Mouse (Mus musculus) kidney, embryonic 15.5 days (tissue): ENCODE results near the gene Lmntd1. TPM values are rescaled to one million over a fixed set of nuclear protein-coding genes. Genes with fewer than 3 reads are reported as not detected.

Source experiments
- ATAC-seq: fragments of 200-750 bp; cut with Nextera tagmentation; replicated peaks from 2 replicates; pipeline ENCODE4 v1.8.0; 2017; ENCODE audit warnings: moderate TSS enrichment; ENCODE audit not compliant: low FRiP score
- H3K27ac ChIP-seq: fragments of 300-500 bp; sonication (generic); 2 replicates; pipeline ENCODE4 v1.5.1; 2015; ENCODE audit warnings: mild to moderate bottlenecking, inconsistent platforms
- H3K27me3 ChIP-seq: fragments of 300-500 bp; sonication (generic); 2 replicates; pipeline ENCODE4 v1.6.1; 2015; ENCODE audit warnings: inconsistent platforms
- H3K36me3 ChIP-seq: fragments of 300-500 bp; sonication (generic); 2 replicates; pipeline ENCODE4 v1.6.1; 2015; ENCODE audit warnings: inconsistent platforms
- H3K4me1 ChIP-seq: fragments of 300-500 bp; sonication (generic); 2 replicates; pipeline ENCODE4 v1.6.1; 2015; ENCODE audit warnings: inconsistent platforms
- H3K4me2 ChIP-seq: fragments of 300-500 bp; sonication (generic); 2 replicates; pipeline ENCODE4 v1.6.1; 2015; ENCODE audit warnings: moderate library complexity, mild to moderate bottlenecking, inconsistent platforms
- H3K4me3 ChIP-seq: fragments of 300-500 bp; sonication (generic); replicated peaks from 2 replicates; pipeline ENCODE4 v1.5.1; 2015; ENCODE audit warnings: mild to moderate bottlenecking, inconsistent platforms
- H3K9ac ChIP-seq: fragments of 300-500 bp; sonication (generic); 2 replicates; pipeline ENCODE4 v1.6.1; 2015; ENCODE audit warnings: mild to moderate bottlenecking, inconsistent platforms
- H3K9me3 ChIP-seq: fragments of 300-500 bp; sonication (generic); replicated peaks from 2 replicates; pipeline ENCODE4 v1.6.1; 2016; ENCODE audit warnings: inconsistent platforms
- WGBS: fragments of 180-500 bp; shearing (Covaris S2); methylation state at CpG from one replicate; pipeline ENCODE4 v1.1.7; 2015; ENCODE audit warnings: mixed read lengths; 5-methylcytosine and 5-hydroxymethylcytosine counted together
- polyA plus RNA-seq: library from polyadenylated mRNA; unstranded; fragments of >200 nt; fragmentation: Nextera tagmentation; extraction: Ambion mirVana; gene quantifications from 2 replicates; pipeline ENCODE4 v1.2.1, GENCODE M21; 2015

The Lmntd1 gene
- 1.8 and 2.4 TPM in 2 replicates for polyA plus RNA-seq

DNA sequence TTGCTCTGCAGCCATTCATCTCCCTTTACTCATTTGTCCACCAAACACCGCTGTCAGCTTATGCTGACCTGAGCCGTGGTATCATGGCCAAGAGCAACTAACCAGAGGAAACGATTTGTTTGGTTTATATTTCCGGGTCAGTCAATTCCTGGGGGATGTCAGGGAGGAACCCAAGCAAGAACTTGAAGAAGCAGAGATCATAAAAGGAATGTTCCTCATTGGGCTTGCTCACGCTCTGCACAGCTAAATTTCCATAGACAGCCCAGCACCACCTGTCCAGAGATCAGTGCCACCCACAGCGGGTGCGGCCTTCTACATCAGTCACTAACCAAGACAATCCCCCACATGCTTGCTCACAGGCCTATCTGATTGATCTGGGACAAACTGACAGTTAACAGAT lies at the start of gene Lmntd1:
Lmntd1 (minus strand) TSS at position 101 of the 400 bp plus-strand sequence.
- Histone ChIP-seq H3K9ac (no peak within 1 kb of the TSS), H3K9me3 (no peaks in the 10 kb centered on the region), H3K36me3 (no peaks in the 10 kb centered on the region), H3K27ac (no peak within 1 kb of the TSS), H3K4me2 (no peak within 1 kb of the TSS), H3K27me3 (no peaks in the 10 kb centered on the region), H3K4me1 (peaks cover 8% of the 10 kb centered on the region), H3K4me3 (no peak within 1 kb of the TSS)
- ATAC-seq = peak; percentile 40; the same call in 1 of the 2 replicates
- 33% methylated on average over 7 of the region's 7 CpGs for WGBS

DNA sequence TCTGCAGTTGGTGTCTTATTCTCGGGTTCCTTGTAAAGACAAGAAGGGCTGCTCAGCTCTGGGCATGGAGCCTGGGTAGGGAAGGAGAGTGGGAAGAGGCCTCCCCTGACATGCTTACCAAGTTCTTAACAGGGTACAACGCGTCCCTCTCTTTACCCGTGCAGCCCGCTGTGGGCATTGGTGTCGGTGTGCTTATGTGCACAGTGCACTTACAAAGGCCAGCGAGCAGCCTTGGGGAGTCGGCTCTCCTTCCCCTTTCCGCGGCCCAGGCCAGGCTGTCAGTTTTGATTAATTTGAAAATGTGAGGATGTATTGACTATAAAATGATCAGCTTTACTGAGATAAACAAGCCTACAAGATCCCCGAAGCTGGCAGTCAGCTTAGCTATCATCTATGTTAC lies 46.8 kb upstream of the Lmntd1 start:
- 0 out of 2 replicates have a peak, but pooled peaks cover 9% of the 10 kb centered on the region for H3K4me1 ChIP-seq
- no peak for ATAC-seq
- no peak overlapping the region for H3K9ac ChIP-seq
- no peak overlapping the region for H3K27ac ChIP-seq
- H3K9me3 ChIP-seq = no peaks in the 10 kb centered on the region
- no peak overlapping the region for H3K4me2 ChIP-seq
- no peak overlapping the region for H3K4me3 ChIP-seq
- WGBS = 70% methylated on average over 11 of the region's 11 CpGs
- H3K27me3 ChIP-seq = no peaks in the 10 kb centered on the region
- no peaks in the 10 kb centered on the region for H3K36me3 ChIP-seq

DNA sequence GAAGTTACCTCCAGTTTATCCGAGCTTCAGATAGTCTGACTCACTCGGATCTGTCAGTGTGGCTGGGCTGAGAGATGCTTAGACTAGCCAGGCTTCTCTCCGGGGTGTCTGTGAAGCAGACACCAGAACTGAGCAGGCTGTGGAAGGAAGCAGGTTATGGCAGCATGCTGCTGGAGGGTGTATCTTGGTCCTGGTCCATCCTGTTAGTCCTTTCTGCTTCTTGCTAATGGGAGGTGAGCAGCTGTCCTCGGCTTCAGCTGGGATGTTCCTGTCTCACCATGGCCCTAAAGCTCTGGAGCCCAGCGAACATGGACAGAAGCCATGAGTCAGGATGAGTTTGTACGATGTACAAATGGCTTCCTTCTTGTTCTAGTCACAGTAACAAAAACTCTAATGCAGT lies 45.0 kb upstream of the Lmntd1 start:
- H3K9me3 ChIP-seq = no peaks in the 10 kb centered on the region
- H3K9ac ChIP-seq = no peak overlapping the region
- H3K27ac ChIP-seq = no peak overlapping the region
- ATAC-seq = no peak
- H3K27me3 ChIP-seq = no peaks in the 10 kb centered on the region
- no peak overlapping the region for H3K4me3 ChIP-seq
- H3K4me2 ChIP-seq = no peak overlapping the region
- H3K36me3 ChIP-seq = no peaks in the 10 kb centered on the region
- WGBS = 82% methylated on average over 6 of the region's 6 CpGs
- H3K4me1 ChIP-seq = 0 out of 2 replicates have a peak, but pooled peaks cover 12% of the 10 kb centered on the region

DNA sequence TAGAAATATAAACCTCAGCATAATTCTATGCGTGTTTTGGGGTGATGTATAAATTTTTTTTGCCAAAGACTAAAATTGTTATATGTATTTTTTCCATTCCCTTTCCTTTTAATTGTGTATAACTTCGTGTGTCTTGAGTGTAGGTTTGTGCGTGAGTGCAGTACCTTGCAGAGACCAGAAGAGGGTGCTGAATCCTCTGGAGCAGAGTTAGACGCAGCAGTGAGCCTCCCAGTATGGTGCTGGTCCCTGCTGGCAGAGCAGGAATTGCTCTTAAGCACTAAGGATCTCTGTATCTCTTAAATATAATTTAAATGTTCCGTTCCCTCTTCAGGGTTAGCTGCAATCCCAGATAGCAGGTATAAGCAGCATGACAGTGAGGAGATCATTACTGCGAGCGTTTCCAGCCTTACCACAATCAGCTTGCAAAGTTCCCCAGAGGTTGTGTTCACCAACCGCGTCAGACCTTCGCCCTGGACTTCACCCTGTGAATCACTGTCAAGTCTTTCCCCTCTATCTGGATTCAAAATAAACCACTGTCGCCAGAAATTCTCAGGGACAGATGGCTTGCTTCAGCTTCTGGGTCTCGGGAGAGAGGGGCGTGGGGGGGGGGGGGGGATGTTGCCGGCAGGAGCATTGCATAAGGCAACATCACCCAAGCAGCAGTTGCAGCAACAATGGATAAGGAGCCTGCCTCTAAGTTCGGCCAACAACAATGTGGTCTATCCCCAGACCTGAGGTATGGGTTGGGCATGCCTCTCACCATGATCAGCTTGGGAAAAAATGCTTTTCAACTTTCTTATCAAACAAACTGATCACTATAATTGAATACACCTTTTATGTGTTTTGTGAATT lies 42.8 kb upstream of the Lmntd1 start:
- H3K4me3 ChIP-seq = no peak overlapping the region
- ATAC-seq = 0 out of 2 replicates have a peak, but pooled peaks have one; percentile 25
- 62% methylated on average over 15 of the region's 15 CpGs for WGBS

DNA sequence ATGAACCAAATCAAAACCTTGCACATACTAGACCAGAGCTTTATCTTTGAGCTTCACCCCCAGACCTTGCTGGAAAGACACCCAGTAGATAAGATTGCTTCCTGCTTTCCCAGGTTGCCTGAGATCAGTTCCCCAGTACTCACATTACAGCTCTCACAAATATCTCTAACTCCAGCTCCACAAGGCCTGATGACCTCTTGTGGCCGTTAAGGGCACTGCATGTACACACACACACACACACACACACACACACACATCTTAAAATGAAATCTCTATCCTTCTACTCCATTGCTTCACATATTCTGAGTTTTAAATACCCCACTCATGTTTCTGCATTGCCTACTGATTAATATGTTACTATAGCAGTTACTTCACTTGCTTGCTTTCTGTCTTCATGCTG lies 41.6 kb upstream of the Lmntd1 start:
- Histone ChIP-seq H3K4me2 (no peak overlapping the region), H3K4me3 (no peak overlapping the region), H3K36me3 (no peaks in the 10 kb centered on the region), H3K9me3 (no peaks in the 10 kb centered on the region), H3K27ac (no peak overlapping the region), H3K9ac (no peak overlapping the region), H3K4me1 (0 out of 2 replicates have a peak, but pooled peaks cover 5% of the 10 kb centered on the region), H3K27me3 (no peaks in the 10 kb centered on the region)
- WGBS = 83% methylated on average over 1 of the region's 1 CpGs
- no peak for ATAC-seq

More for the DNA sequence above, 42.8 kb upstream of the Lmntd1 start:
- H3K4me2 ChIP-seq = no peak overlapping the region
- no peaks in the 10 kb centered on the region for H3K36me3 ChIP-seq
- H3K27ac ChIP-seq = no peak overlapping the region
- no peak overlapping the region for H3K9ac ChIP-seq
- H3K9me3 ChIP-seq = no peaks in the 10 kb centered on the region
- no peaks in the 10 kb centered on the region for H3K27me3 ChIP-seq
- 0 out of 2 replicates have a peak, but pooled peaks cover 11% of the 10 kb centered on the region for H3K4me1 ChIP-seq

DNA sequence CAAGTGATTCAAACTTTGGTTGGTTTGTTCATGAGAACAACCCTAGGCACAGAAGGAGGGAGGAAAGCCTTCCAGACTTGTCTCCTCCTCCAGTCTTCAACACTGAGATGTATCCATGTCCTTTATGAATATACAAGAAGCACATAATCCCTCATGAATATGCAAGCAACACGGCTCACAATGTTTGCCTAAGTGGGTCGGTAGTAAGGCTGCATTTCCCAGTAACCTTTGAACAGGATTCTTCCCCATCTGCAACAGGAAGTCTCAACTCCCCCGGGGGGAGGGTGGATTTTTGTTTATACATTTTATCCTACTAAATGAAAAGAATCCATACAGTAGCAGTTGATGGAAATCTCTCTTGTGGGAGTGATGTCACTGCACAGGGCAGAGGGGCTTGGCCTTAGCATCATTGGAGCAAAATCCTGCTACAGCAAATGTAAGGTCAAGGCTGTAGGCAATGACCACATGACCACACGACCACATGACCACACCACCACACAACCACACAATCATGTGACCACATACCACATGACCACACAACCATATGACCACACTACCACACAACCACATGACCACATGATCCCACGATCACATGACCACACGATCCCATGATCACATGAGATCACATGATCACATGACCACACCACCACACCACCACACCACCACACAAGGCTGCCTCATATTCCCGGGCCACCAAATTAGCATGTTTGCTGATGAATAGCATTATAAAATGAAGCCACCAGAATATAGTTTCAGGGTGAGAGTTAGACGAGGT lies 40.1 kb upstream of the Lmntd1 start:
- ATAC-seq = no peak
- Histone ChIP-seq H3K4me1 (0 out of 2 replicates have a peak, but pooled peaks cover 5% of the 10 kb centered on the region), H3K9me3 (0 out of 2 replicates have a peak, but pooled peaks cover 2% of the 10 kb centered on the region), H3K4me3 (no peak overlapping the region), H3K4me2 (no peak overlapping the region), H3K9ac (no peak overlapping the region), H3K36me3 (no peaks in the 10 kb centered on the region), H3K27me3 (no peaks in the 10 kb centered on the region), H3K27ac (no peak overlapping the region)
- WGBS = 75% methylated on average over 8 of the region's 8 CpGs

DNA sequence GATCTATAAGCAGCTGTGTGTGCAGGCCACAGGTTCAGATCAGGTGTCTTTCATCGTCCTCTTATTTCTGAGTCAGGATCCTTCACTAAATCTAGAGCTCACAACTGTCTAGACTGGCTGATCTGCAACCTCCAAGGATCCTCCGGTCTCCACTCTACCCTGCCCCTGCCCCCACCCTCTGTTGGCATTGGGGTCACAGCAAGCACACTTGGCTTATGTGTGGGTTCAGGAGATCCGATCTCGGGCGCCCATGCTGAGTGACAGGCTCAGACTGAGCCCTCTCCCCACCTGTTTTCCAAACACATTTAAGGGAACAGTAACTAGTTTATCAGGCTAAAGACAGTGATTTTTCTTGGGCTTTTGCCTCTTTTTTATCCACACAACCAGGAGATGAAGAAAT lies 39.5 kb upstream of the Lmntd1 start:
- 63% methylated on average over 5 of the region's 5 CpGs for WGBS
- Histone ChIP-seq H3K36me3 (no peaks in the 10 kb centered on the region), H3K27ac (no peak overlapping the region), H3K27me3 (no peaks in the 10 kb centered on the region), H3K9ac (no peak overlapping the region), H3K9me3 (0 out of 2 replicates have a peak, but pooled peaks cover 2% of the 10 kb centered on the region), H3K4me1 (0 out of 2 replicates have a peak, but pooled peaks cover 5% of the 10 kb centered on the region), H3K4me3 (no peak overlapping the region), H3K4me2 (no peak overlapping the region)
- no peak for ATAC-seq

DNA sequence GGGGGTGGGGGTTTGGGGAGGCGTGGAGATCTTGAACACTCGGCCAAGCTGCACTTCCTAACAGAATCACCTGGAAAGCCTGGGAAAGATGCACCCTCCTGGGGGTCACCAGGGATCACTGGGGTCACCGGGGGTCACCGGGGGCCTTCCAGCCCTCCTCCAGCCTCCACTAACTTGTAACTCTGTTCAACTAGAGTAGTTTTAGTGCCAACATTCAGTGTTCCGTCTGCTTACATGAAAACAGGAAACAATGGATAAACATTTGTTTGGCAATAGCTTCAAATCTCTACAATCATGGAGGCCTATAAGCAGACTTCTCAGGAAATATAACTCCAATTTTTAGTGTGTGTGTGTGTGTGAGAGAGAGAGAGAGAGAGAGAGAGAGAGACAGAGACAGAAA lies 38.9 kb upstream of the Lmntd1 start:
- WGBS = 86% methylated on average over 5 of the region's 5 CpGs
- 0 out of 2 replicates have a peak, but pooled peaks cover 2% of the 10 kb centered on the region for H3K9me3 ChIP-seq
- H3K36me3 ChIP-seq = no peaks in the 10 kb centered on the region
- no peak overlapping the region for H3K4me2 ChIP-seq
- H3K9ac ChIP-seq = no peak overlapping the region
- H3K4me3 ChIP-seq = no peak overlapping the region
- H3K27me3 ChIP-seq = no peaks in the 10 kb centered on the region
- no peak for ATAC-seq
- H3K4me1 ChIP-seq = 0 out of 2 replicates have a peak, but pooled peaks cover 5% of the 10 kb centered on the region
- no peak overlapping the region for H3K27ac ChIP-seq

DNA sequence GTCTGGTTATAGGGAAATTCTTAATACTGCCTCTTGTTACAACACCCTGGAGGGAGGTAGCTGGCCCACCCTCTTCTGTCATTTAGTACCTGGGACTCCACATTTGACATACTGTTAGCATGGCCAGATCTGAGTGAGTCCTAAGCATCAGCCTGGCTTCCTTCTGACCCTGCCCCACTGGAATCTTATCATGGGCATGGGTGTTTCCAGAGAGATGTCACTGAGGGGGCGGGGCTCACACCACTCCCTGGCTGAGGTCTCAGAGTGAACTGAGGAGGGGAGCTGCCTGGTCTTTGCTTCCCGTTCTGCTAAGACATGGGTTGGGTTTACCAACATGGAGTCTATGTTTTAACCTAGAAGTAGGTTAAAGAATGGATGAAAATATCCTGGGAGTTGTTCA lies 37.9 kb upstream of the Lmntd1 start:
- 73% methylated on average over 2 of the region's 2 CpGs for WGBS
- H3K27me3 ChIP-seq = no peaks in the 10 kb centered on the region
- H3K9ac ChIP-seq = no peak overlapping the region
- H3K4me2 ChIP-seq = no peak overlapping the region
- no peaks in the 10 kb centered on the region for H3K36me3 ChIP-seq
- H3K9me3 ChIP-seq = 0 out of 2 replicates have a peak, but pooled peaks cover 2% of the 10 kb centered on the region
- ATAC-seq = no peak
- H3K4me3 ChIP-seq = no peak overlapping the region
- no peak overlapping the region for H3K27ac ChIP-seq
- H3K4me1 ChIP-seq = 0 out of 2 replicates have a peak, but pooled peaks cover 5% of the 10 kb centered on the region

DNA sequence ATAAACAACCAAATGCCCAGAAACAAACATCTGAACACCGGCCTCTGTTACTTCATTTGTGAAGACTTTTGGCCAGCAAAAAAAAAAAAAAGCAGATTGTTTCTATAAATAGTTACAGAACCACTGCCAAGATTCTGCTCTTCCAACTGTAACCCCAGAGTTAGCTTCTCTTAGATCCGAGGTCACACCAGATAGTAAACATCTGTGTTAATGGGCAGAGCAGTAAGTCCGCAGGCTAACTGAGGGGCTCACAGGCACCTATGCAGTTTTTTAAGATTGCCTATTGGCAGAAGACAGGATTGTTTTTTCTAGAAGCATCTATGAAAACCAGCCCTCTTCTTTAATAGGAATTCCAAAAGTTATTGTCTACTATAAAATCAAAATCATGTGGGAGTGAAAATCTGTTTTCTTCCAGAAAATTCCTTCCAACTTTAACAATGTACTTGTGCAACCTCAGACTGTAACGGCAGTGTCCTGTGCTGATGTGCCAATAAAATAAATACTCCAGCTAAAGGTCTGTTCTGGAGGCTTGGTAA lies 26.9 kb upstream of the Lmntd1 start:
- no peak overlapping the region for H3K9ac ChIP-seq
- no peaks in the 10 kb centered on the region for H3K36me3 ChIP-seq
- no peak for ATAC-seq
- no peak overlapping the region for H3K4me3 ChIP-seq
- H3K27me3 ChIP-seq = no peaks in the 10 kb centered on the region
- H3K4me2 ChIP-seq = no peak overlapping the region
- WGBS = 54% methylated on average over 4 of the region's 4 CpGs
- peaks cover 16% of the 10 kb centered on the region; the same call in 1 of the 2 replicates for H3K4me1 ChIP-seq
- peak overlapping the region; percentile 75; the same call in 1 of the 2 replicates for H3K27ac ChIP-seq
- no peaks in the 10 kb centered on the region for H3K9me3 ChIP-seq

DNA sequence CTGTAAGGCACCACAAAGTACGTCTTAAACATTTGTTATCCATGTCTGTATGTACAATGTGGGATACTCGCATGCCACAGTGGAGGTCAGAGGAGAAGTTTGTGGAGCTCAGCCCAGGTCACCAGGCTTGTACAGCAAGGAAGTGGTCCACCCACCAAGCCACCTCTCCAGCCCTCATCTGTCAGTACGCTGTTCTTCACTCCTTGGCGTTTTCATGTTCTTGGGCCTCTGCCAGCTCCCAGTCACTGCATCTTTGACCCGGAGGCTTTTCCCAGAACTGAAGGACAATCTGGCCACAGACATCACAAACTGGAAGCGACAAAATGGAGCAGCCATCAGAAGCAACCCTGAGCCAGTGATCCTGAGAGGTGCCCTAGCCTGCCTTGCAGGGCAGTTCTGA lies 24.1 kb upstream of the Lmntd1 start:
- H3K27ac ChIP-seq = peak overlapping the region; percentile 14
- no peaks in the 10 kb centered on the region for H3K27me3 ChIP-seq
- no peak overlapping the region for H3K9ac ChIP-seq
- no peak overlapping the region for H3K4me3 ChIP-seq
- H3K4me1 ChIP-seq = peaks cover 16% of the 10 kb centered on the region; the same call in 1 of the 2 replicates
- peak; percentile 66 for ATAC-seq
- H3K4me2 ChIP-seq = no peak overlapping the region
- 49% methylated on average over 6 of the region's 6 CpGs for WGBS
- H3K9me3 ChIP-seq = no peaks in the 10 kb centered on the region
- H3K36me3 ChIP-seq = no peaks in the 10 kb centered on the region
